Mouse (Mus musculus): Measurements from ENCODE around the gene Msi1. TPM values are rescaled to one million over a fixed set of nuclear protein-coding genes. Genes with fewer than 3 reads are reported as not detected.
"Not testable (repeated sequence)": the region's sequence is repeated elsewhere in the genome, so short reads cannot be mapped to it uniquely, and the experiment has no call there.

The Msi1 gene
- total RNA-seq, 2 experiments from 2014 or later: 0.36 to 0.49 TPM

DNA sequence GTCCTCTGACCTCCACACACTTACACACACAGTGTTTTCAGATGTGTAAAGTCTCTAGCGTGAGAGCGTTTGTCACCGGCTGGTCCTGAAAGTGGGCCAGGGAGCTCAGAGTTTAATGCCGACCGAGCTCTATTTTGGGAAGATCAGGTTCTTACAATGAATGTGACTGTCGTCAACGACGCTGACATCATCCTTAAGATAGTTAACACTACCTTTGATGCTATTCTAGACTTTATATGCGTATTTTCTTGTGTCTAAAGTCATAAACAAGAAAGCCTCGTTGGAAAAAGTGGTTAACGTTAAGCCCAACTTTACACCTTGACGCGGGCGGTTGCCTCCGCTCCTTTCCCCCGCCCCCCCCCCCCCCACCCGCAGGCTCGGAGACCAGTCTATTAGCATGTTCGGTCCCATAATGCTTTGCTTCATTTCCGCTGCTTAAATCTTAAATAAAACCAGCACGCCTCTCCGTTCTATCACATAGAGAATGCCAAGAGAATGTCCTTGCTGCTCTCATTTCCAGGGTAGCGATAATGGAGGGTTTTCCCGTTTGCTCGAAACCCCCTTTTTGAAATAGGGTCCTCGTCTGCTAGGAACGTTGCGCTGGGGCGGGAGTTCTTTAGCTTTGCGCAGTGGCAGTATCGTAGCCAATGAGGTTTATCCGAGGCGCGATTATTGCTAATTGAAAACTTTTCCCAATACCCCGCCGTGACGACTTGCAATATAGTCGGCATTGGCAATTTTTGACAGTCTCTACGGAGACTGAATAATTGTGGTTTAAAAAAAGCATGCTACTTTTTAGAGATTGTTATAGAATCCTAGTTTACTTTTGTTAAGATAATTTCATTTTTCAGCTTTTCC lies 59.7 kb downstream of the Msi1 start:
- DNase-seq: peak; percentile 49 to 77
- intact Hi-C loops (cut with DNase I): no loop called here

GRCm38 (mm10) chr5:115489699-115490637 lies 60.6 kb downstream of the Msi1 start:
- peak; percentile 82 to 90 for DNase-seq
- intact Hi-C loops (cut with DNase I): no loop called here

GRCm38 (mm10) chr5:115490638-115491000 lies 61.2 kb downstream of the Msi1 start:
- DNase-seq: no peak
- intact Hi-C loops (cut with DNase I): no loop called here

DNA sequence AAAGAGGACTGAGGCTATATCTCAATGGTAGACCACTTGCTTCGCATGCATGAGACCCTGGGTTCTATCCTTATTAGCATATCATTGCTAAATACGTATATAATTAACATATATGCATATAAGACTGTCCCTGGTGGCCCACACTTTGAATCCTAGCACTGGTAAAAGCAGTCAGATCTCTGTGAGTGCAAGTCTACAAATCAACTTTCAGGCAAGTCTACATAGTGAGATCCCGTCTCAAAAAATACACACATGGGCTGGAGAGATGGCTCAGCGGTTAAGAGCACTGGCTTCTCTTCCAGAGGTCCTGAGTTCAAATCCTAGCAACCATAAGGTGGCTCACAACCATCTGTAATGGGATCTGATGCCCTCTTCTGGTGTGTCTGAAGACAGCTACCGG lies 61.7 kb downstream of the Msi1 start:
- no peak for DNase-seq
- intact Hi-C loops (cut with DNase I): no loop called here

DNA sequence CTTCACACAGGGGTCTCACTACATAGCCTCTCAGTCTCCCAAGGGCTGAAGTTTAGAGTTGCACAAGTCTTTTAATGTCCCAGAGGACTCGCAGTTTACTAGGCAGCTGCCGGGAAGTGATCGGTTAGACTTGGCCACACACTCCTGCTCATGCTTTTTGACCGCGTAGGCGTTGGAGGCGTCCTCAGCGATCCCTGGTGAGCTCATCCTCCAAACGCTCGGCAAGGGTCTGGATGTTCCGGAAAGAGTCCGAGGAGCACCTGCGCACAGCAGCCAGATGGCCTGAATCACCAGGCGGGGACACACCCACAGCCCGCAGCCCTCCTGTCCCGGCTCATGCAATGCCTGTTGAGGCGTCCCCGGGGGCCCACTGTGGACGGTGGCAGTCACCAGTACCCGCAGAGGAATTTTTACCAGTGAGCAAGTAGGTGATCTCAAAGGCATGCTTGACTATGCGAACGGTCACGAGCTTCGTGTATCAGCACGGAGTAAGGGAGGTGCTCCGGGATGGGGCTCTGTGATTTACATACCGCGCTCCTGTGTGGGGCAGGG lies 62.4 kb downstream of the Msi1 start:
- peak; percentile 66 to 73 for DNase-seq
- intact Hi-C loops (cut with DNase I): no loop called here

GRCm38 (mm10) chr5:115492711-115493335 lies 63.4 kb downstream of the Msi1 start:
- DNase-seq: no peak
- intact Hi-C loops (cut with DNase I): no loop called here

GRCm38 (mm10) chr5:115493441-115493840 lies 64.0 kb downstream of the Msi1 start:
- intact Hi-C loops (cut with DNase I): no loop called here
- DNase-seq: no peak

GRCm38 (mm10) chr5:115495618-115496017 lies 66.2 kb downstream of the Msi1 start:
- intact Hi-C loops (cut with DNase I); DNase-seq: not testable (repeated sequence)

DNA sequence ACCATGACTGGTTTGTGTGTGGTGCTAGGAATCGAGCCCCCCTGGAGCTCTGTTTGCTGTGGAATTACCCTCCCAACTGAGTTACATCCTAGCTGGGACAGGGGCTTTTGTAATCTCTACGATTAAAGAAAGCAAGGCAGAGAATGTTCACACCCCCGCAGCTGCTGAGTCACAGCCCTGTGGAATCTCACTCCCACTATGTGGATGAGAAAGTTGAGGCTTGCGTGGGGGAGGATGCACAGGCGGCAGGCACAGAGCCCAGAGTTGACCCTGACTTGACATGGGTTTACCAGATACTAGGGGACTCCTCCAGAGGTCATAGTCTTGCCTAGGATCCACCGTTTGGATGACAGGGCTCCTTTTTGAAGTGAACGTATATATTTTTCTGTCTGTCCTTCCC lies 67.6 kb downstream of the Msi1 start:
- intact Hi-C loops (cut with DNase I): no loop called here
- DNase-seq: no peak

- DNase-seq: no peak
- intact Hi-C loops (cut with DNase I): no loop called here
Measured at GRCm38 (mm10) chr5:115498307-115499240, 69.2 kb downstream of the Msi1 start.

DNA sequence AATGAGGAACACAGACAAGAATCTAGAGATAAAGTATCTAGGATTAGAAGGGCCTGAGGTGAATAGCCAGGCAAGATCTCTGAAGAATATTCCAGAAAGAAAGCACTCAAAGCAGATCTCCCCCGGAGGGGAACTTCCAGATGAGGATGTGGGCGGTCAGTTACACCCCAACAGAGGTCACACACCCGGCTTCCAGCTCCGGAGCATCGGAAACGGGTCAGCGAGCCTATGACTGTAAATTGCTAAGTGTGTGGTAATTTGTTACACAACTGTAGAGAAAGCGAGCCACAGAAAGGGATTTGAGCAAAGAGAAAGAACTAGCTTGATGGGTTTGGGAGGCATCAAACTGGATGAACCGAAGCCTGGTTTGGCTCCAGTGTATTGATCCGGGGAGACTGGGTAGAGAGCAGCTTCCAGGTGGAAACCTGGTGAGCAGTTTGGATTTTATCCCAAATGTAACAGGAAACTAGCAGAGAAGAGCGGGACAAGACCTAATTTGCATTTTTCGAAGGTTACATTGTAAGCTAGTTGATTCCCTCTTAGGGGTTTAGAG lies 71.1 kb downstream of the Msi1 start:
- intact Hi-C loops (cut with DNase I): no loop called here
- no peak for DNase-seq

DNA sequence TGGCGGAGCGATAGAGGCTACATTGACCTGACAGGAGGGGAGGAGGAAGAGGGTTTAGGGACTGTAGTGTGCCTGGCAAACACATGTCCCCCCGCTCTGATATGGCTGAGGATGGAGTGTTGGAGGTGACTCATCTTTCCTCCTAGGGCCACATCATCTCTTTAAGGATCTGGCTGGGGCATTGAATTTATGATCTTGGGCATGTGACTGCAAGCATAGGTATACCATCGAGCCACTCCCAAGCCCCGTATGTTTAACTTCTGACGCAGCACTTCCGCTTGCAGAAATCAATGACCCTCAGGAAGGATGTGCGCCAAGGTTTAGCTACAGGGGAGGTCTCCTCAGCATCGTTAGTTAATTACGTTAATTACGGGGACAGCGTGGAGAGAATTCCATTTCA lies 73.6 kb downstream of the Msi1 start:
- intact Hi-C loops (cut with DNase I): no loop called here

More for the DNA sequence above, 73.6 kb downstream of the Msi1 start:
- DNase-seq: no peak

Other genes starting within 250 kb of the Msi1 start
- gene Cabp1, start 235.2 kb upstream of the Msi1 start, total RNA-seq (2021): 1 to 10 TPM; 1.3 to 1.4 TPM
- gene Pop5, start 193.8 kb upstream of the Msi1 start, total RNA-seq (2021): 10 to 100 TPM; 27.9 to 28.2 TPM
- 100 to 1,000 TPM; 243 to 279 TPM for gene Rnf10, start 156.7 kb upstream of the Msi1 start, total RNA-seq (2021)
- 10 to 100 TPM; 86.7 to 87.0 TPM for gene Coq5, start 149.9 kb upstream of the Msi1 start, total RNA-seq (2021)
- gene Dynll1, start 128.6 kb upstream of the Msi1 start, total RNA-seq (2021): 10 to 100 TPM; 51.5 to 76.5 TPM
- gene Srsf9, start 102.4 kb upstream of the Msi1 start, total RNA-seq (2021): 10 to 100 TPM; 10.7 to 11.0 TPM
- 10 to 100 TPM; 22.0 to 22.2 TPM for gene Gatc, start 88.4 kb upstream of the Msi1 start, total RNA-seq (2021)
- 10 to 100 TPM; 16.5 to 19.4 TPM for gene Triap1, start 88.4 kb upstream of the Msi1 start, total RNA-seq (2021)
- 10 to 100 TPM; 49.7 to 56.1 TPM for gene Cox6a1, start 80.6 kb upstream of the Msi1 start, total RNA-seq (2021)
- not detected for gene Pla2g1b, start 36.7 kb downstream of the Msi1 start, total RNA-seq (2021)
- 10 to 100 TPM; 11.2 to 12.2 TPM for gene Sirt4, start 55.1 kb downstream of the Msi1 start, total RNA-seq (2021)
- 10 to 100 TPM; 78.1 to 80.7 TPM for gene Pxn, start 77.1 kb downstream of the Msi1 start, total RNA-seq (2021)
- 100 to 1,000 TPM; 533 to 598 TPM for gene Rplp0, start 129.9 kb downstream of the Msi1 start, total RNA-seq (2021)
- gene Gcn1l1, start 135.7 kb downstream of the Msi1 start, total RNA-seq (2021): 10 to 100 TPM; 25.5 to 28.8 TPM
- 10 to 100 TPM; 31.8 to 32.8 TPM for gene Rab35, start 202.3 kb downstream of the Msi1 start, total RNA-seq (2021)